Mouse (Mus musculus) fat pad, adult 2 months (tissue): ENCODE data around the gene Hist1h1d.

Source experiments
- DNase-seq: peaks from one replicate; pipeline ENCODE4 v3.0.0-alpha.2; 2011; ENCODE audit warnings: low read depth, low spot score; ENCODE audit errors: extremely low read depth

The Hist1h1d gene

GRCm38 (mm10) chr13:23552962-23553361 is at the start of gene Hist1h1d:
TSS of gene Hist1h1d (plus strand) at chr13:23553262.
- DNase-seq, result no peak

GRCm38 (mm10) chr13:23503797-23504196 is 49.3 kb upstream of the Hist1h1d start:
- DNase-seq, result no peak

- no peak for DNase-seq
These were observed 47.3 kb upstream of the Hist1h1d start for GRCm38 (mm10) chr13:23505662-23506345.

- no peak for DNase-seq
These were observed 46.7 kb upstream of the Hist1h1d start for GRCm38 (mm10) chr13:23506351-23506750.

- DNase-seq, result no peak
These were observed 46.1 kb upstream of the Hist1h1d start for GRCm38 (mm10) chr13:23506819-23507515.

GRCm38 (mm10) chr13:23510127-23510526 is 42.9 kb upstream of the Hist1h1d start:
- no peak for DNase-seq

- DNase-seq, result no peak
These were observed 39.5 kb upstream of the Hist1h1d start for GRCm38 (mm10) chr13:23513517-23513916.

GRCm38 (mm10) chr13:23515281-23515680 is 37.8 kb upstream of the Hist1h1d start:
- no peak for DNase-seq

GRCm38 (mm10) chr13:23515826-23516620 is 37.0 kb upstream of the Hist1h1d start:
- no peak for DNase-seq

GRCm38 (mm10) chr13:23516822-23517602 is 36.0 kb upstream of the Hist1h1d start:
- no peak for DNase-seq

- no peak for DNase-seq
These were observed 35.3 kb upstream of the Hist1h1d start for GRCm38 (mm10) chr13:23517603-23518294.

GRCm38 (mm10) chr13:23518295-23518603 is 34.8 kb upstream of the Hist1h1d start:
- no peak for DNase-seq

GRCm38 (mm10) chr13:23518885-23519284 is 34.2 kb upstream of the Hist1h1d start:
- DNase-seq, result no peak

GRCm38 (mm10) chr13:23519416-23519815 is 33.6 kb upstream of the Hist1h1d start:
- no peak for DNase-seq

- DNase-seq, result no peak
These were observed 31.4 kb upstream of the Hist1h1d start for GRCm38 (mm10) chr13:23521703-23522102.

GRCm38 (mm10) chr13:23523976-23524375 is 29.1 kb upstream of the Hist1h1d start:
- DNase-seq, result no peak

- no peak for DNase-seq
These were observed 28.4 kb upstream of the Hist1h1d start for GRCm38 (mm10) chr13:23524654-23525053.

- DNase-seq, result no peak
These were observed 27.2 kb upstream of the Hist1h1d start for GRCm38 (mm10) chr13:23525901-23526300.

GRCm38 (mm10) chr13:23526312-23526711 is 26.8 kb upstream of the Hist1h1d start:
- DNase-seq, result no peak

GRCm38 (mm10) chr13:23529005-23529404 is 24.1 kb upstream of the Hist1h1d start:
- DNase-seq, result no peak
